Mouse (Mus musculus) skeletal muscle tissue, adult 2 months (tissue): Measurements from ENCODE around the gene Angptl1.

Source experiments
- DNase-seq: peaks from one replicate; pipeline ENCODE4 v3.0.0-alpha.2; 2012; ENCODE audit warnings: low read depth, low spot score

The Angptl1 gene

DNA sequence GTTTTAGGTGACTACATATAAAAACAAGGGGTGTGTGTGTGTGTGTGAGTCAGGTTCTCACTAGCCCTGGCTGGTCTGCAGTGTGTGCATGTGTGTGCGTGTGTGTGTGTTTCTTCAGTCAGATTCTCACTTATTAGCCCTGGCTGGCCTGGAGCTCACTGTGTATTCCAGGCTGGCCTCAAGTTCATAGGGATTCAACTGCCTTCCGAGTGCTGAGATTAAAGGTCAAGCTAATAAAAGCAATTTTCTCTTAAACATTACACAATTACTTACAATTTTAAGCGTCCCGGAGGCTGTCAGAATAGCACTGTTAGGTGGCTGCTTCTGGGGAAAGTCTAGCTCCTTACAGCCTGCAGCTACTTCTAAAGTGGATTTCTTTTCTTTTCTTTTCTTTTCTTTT is at the start of gene Angptl1:
Gene Angptl1, plus strand, starts transcription at position 386 of the 400 bp plus-strand sequence.
- no peak for DNase-seq

DNA sequence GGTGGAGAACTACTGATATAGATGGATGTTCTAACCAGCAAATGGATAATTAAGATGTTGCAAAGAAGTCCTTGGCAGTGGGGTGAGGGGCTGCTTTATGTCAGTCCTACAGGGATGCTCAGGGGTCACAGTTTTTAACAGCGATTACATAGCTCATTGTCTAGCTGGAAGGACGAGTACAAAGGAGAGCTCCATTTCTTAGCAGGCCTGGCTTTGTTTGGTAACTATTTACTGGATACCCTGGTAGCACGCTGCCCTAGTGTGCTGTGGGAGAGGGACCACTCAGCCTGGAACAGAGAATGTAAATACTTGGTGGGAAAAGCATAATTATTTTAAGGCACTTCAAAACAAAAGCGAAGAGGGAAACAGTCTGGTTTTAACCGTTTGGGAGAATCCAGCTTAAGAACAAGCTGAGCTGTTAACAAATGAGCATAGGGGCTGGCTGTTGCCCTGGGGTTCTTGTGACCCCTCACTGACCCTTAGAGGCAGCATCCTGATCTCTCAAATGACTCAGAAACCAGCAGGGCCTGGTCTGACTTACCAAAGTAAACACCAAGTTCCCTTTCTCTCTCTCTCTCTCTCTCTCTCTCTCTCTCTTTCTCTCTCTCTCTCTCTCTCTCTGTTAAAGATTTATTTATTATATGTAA is 48.4 kb upstream of the Angptl1 start:
- DNase-seq: no peak

DNA sequence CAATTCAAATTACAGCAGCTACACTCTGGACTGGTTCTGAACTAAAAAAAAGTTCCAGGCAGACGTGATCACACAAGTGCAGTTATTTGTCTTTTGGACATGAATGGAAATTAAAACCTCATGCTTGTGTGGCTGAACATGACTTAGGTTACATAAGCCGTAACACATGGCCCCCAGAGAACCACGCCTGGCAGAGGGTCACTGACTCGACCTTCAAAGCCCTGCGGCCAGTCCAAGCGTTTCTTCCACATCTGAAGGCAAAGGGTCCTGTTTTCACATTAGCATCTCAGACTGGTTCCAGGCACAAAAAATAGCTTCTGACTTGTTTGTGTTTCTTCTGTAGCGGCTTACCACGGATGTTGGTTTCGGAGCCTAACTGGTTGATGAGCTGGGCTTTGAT is 42.1 kb upstream of the Angptl1 start:
- peak; percentile 77 for DNase-seq

DNA sequence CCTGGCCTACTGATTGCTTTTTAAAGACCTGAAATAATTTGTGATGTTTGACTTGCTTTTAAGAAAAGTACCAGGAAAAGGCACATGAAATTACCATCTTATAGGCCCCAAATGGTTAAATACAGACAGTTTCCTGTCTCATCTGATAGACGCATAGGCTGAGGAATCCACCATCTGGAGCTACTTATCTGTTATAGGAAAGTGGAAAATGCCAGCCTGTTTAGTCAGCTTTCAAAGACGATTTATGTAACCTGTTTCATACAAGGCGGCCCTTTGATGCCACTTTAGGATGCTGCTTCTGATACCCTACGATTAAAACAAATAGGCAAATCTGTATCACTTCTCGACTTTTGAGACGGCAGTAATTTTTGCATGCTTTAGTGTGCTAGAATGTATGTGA is 37.1 kb upstream of the Angptl1 start:
- DNase-seq: no peak

DNA sequence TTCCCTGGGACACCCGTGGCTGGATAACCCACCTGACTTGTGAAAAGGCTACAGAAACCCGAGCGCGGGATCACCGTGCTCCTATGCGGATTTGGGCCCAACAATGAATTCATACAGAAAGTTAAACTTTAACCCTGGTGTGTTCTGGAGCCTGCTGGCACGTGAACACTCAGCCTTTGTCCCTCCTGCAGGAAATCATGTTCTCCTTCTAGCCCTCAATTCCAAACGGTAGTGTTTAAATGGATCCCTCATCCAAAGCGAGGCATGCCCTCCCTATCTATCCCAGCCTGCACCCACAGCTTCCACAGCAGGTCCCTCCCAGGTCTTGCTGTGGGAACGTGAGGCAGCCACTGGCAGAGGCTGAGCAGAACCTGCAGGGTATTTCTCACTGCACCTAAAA is 30.0 kb upstream of the Angptl1 start:
- no peak for DNase-seq

DNA sequence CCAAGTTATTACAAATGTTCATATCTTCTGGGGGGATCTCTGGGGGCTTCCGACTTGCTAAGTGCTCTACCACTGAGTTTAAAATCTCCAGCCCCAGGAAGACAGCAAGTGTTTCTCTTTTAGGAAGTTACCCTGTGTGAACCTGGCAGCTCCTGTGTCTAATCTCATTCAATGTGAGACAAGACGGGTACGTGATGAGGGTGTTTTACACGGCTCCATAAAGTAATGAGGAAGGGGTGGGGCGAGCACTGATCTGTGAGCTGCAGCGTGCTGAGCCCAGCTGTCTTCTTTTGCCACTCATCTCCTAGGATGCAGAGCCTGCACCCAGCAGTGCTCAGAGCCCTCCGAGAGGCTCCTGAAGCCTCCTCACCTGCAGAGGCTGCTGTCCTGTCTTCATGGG is 26.4 kb upstream of the Angptl1 start:
- no peak for DNase-seq

DNA sequence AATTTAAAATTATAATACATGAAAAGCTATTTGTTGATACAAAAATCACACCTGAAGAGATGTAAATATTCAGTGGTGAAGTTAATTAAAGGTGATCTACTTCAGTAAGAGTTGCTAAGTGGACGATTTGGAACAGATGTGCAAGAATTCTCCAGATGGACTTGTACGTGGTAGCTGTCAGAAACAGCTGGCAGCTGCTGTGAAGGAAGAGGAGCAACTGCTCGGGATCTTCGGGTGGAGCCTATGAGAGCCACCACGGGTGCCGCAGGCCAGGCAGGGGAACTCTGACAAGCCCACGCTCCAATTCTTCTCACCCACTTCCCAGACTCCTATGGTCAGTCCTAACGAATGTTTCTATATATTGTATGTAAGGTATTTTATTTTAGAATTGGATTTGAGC is 25.6 kb upstream of the Angptl1 start:
- DNase-seq: no peak

DNA sequence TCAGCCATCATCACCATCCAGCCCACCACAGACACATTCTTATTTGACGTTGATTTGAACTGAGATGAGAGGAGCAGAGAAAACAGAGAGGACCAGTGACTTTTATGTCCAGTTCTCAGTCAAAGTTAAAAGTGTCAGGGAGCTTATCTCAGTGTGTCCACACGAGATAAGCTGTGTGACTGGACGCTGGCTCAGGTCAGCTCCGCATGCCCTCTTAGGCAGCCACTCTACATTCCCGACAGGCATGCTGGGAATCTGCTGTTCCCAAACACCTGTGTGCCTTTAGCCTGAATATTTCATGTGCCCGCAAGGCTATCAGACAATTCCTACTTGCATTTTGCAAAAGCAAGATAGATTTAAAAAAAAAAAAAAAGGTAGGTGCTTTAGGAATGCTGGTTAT is 24.9 kb upstream of the Angptl1 start:
- DNase-seq: no peak

DNA sequence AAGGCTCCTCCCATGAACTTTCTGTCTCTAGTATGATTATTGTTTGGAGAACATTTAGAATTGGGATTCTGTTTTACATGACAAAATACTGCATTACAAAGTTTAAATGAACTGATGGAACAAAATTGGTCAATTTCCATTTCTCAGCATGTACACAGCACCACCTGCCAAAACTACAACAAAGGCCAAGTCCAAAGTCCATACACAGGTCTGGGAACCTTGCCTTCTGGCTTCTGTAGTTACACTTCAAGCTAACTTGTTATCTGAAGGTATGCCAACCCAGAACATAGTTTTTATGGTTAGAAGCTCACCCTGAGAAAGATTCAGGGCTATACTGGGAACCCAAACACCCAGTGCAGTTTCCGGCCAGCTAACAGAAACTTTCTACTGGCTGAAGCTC is 19.1 kb upstream of the Angptl1 start:
- DNase-seq: no peak

DNA sequence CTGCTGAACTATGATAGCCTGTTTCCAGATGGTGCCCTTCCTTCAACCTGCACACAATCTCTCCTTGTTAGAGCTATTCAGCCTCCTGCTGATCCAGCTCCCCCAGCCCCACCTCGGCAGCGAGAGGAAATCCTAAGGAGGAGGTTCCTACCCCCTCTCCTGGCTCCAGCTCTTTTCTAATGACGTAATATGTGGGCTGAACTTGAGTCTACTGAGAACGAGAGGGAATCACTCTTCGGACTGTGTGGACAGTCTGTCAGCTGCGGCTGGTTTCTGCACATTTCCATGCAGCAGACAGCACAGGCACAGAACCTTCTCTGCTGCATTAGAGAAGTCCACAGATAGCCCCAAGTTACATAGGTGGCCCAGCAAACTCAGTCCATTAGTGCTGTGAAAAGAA is 333 bp downstream of the Angptl1 start:
- DNase-seq: peak; percentile 74

DNA sequence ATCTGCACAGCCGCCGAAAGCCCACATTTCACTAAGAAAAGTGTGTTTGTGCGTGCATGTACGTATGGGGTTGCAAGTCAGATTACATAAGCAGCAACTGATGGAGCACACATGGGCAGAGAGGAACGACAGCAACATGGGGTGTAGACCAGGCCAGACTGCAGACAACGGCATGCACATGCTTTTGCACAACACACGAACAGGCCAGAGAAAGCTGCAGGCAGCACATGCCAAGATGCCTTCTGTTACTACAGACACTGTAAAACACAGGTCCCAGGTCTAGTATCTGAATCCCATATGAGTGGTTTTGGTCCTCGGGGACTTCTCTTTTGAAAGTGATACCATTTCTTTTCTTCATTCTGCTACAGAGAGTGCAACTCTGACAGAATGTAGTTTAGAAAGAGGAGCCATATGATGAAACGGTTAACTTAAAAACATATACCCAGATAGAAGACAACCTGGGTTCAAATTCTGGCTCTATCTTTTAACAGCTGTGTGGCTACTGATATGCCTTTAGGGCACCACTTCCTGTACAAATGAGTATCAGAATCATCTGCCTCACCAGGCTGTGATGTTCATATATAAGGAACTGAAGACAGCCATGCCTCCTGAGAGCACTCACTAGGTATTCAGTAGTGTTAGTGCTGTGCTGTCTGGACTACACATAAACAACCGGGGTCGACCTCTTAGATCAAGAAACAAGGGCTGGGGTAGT is 3.4 kb downstream of the Angptl1 start:
- DNase-seq: no peak

DNA sequence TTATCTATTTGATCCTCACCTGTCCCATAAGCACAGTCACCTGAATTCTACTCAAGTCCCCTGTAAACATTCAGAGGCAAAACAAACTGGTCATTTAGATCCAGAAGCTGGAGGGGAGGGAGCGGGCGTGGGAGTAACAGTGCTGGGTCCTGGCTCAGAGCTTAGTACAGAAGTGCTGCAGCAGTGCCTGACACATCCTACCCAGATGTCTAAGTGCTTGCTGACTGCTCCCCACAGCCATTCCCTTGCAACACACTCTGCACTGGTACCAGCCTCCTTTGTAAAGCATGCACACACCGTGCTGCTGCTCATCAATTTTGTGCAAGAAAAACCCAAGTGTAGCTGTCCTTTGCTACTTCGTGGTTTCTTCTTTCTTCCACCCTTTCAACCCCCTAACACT is 8.7 kb downstream of the Angptl1 start:
- no peak for DNase-seq

DNA sequence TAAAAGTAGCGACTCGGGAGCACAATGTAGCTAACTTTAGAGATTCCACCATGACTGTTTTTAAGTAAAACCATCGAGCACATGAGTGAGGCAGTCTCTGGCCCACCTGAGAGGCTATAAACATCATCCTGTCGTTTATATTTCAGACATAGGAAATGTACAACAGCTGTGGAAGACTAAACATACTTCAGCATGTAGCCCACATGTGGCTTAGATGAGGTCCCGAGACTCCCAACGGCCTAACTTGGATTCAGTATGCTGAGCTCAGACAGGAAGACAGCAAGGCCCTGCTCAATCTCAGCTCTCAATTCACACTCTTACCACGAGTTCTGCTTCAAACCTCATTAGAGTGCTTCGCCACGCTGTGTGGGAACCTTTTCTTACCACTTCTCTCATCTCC is 14.0 kb downstream of the Angptl1 start:
- DNase-seq: no peak

DNA sequence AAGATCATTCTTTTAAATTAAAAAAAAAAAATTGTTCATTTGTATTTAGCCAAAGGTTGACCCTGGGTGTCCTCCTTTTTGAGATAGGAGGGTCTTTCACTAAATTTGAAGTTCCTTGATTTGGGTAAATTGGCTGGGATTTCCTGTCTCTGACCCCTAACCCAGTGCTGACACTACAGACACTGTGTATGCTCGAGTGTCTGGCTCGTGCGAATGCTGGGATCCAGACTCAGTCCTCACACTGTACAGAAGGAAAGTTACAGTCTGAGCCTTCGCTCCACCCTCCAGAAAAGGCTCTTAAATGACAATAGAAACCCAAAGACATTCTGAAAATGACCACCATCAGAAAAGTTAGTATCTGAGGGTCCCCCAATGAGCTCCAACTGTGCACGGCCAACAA is 14.5 kb downstream of the Angptl1 start:
- no peak for DNase-seq

DNA sequence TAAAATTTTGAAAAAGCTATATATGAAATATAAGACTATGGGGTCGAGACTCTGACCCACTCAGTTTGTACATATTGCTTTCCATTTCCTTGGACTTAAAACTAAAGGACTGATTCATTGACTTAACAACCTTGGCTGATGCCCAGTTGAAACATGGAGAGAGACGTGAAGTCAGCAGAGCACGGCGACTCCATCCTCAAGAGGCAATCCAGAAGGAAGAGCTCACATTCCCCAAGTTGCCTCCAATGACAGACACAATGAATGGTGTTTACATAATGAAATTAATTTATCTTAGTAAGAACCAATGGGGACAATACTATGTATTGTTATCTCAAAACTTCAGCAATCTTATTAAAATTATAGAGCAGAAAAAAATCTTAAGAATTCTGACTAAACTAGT is 16.2 kb downstream of the Angptl1 start:
- no peak for DNase-seq

DNA sequence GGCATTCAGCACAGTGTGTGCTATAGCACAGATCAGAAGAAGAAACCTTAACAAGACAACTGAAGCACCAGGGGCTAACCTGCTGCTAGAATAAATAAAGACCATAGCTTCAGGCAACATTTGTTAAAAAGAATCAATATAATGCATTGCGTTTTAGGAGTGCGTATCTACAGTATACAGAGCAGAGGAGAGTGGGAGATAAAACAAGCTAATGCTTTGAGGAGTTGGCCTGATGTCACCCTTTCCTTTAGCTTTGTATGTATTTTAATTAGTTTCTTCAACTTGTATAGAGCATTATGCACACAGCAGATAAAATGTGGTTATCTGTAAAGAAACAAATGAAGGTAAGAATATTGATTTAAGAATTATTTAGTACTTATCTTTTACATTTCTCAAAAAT is 18.3 kb downstream of the Angptl1 start:
- DNase-seq: no peak

DNA sequence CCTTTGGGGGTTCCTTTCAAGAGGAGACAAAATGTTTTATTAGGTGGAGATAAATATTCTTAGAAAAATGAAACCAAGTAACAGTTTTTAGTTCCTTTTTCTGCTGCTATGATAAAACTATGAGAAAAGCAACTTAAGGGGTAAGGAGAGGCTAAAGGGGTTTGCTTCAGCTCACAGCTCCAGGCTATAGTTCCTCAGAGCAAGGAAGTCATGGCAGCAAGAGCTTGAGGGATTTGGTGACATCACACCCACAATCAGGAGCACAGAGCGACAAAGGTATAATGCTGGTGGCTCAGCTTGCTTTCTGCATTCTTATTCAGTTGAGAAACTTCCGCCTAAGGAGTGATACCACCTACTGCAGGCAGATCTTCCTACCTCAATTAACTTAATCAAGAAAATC is 20.8 kb downstream of the Angptl1 start:
- no peak for DNase-seq

DNA sequence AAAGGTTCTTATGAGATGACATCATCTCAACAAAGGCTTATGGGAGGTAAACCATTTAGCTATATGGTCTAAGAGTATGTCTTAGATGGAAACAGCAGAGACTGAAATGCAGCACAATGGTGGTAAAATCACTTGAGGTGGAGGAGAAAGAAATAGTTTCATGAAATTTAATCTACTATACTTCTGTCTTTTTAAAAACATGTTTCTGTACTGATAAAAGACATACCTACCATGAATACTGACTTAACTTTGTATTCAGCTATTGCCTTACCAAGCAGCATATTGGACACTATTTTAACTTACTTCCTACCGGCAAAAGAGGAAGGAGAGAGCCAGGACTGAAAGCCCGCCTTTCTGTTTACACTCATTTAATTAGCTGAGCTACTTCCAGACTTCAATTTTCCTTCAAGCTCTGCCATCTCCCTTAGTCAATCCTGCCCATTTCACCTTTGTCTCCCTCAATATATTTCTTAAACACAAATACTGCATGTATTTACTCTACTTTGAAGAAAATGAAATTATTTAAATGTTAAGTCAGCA is 21.4 kb downstream of the Angptl1 start:
- no peak for DNase-seq

DNA sequence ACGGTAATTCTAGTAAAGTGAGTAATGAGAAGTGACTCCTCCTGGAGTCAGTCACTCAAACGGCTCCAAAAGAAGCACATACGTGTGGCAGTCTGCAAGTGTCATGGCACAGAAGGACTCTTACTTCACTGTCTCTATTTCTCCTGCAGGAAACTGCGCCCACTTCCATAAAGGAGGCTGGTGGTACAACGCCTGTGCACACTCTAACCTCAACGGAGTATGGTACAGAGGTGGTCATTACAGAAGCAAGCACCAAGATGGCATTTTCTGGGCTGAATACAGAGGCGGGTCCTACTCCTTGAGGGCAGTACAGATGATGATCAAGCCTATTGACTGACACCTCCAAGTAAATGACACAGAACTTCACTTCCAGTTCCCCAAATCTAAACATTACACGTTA is 21.9 kb downstream of the Angptl1 start:
- no peak for DNase-seq

DNA sequence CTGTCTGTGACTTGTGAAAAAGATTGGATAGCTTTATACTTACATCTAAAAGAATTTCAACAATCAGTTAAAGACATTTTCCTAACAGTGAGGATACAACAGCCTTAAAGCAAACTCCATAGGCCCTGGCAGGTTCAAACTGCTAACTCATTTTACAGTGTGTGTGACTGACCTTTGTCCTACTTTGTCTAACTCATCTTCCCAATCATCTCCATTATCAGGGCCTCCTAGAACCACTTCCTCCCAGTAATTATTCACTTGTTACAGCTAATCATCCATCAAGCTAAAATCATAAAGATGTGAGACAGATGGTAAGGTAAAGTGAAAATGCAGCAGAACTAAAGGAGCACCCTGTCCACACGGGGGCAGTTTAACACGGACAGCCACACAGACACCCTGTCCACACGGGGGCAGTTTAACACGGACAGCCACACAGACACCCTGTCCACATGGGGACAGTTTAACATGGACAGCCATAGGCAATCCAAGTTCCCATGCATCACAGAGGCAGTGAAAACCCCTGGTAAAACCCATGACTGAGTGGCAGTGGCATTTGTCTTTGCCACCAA is 23.2 kb downstream of the Angptl1 start:
- DNase-seq: no peak

DNA sequence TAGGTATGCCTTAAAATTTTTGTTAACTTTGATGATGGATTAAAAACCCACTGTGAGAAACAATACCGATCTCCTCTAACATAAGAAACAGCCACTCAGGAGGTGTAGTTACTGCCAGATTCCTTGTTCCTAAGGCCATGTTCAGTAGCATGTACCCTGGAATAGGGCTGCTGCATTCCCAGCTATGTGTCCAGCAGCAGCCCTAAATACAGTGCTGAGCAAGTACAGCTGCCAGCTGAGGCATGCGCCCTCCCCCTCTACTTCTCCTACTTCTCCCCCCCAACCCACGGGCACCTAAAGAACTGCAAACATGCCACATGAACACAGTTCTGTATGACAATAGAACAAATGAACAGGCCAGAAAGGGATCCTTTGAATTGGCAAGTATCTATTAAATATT is 25.4 kb downstream of the Angptl1 start:
- DNase-seq: no peak

DNA sequence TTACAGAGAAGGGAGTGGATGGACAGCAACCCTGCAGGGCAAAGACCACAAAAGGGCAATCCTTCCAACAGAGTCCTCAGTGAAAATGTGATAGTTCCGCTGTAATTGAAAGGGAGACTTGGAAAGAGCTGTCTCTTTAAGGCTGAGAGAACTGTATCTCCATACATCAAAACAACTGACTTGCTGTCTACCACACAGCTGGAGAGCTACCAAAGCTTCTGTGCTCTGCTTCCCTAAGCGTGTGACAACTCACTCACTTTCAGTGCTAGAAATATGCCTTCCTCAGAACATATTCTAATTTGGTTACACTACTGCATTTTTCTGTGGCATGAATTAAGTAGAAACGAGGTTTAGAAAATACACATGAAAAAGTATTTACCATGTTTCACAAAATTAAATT is 25.9 kb downstream of the Angptl1 start:
- DNase-seq: no peak

DNA sequence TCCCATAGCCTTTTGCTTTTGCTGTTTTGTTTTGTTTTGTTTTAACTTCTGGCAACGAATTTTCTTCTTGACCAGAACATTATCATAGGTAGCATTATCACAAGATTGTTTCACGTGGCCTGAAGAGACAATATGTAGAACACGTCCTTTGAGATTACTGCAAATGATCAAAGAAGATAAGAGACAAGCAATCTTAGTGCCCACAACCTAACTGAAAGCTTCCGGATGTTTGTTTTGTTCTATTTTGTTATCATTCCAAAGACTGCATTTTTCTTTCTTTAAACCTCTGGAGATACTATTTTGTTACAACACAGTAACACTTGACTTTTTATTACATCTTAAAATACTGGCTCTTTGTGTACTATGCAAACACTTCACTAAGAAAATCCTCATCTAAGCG is 31.7 kb downstream of the Angptl1 start:
- no peak for DNase-seq
